Mouse (Mus musculus): Measurements from ENCODE around the gene Clca3a2.

GRCm38 (mm10) chr3:144827257-144827656 is 8.0 kb upstream of the Clca3a2 start:
- no peak for TF ChIP-seq GATA1 (IDR thresholded peaks at IDR 0.05; ENCODE audit: low read depth, low read length)
- no peak for TF ChIP-seq HCFC1 (IDR thresholded peaks at IDR 0.05; ENCODE audit: low read depth, low read length)
- TF ChIP-seq ZKSCAN1 (IDR thresholded peaks at IDR 0.05; ENCODE audit: low read depth, low read length) = no peak
- TF ChIP-seq POLR2AphosphoS2 (IDR thresholded peaks at IDR 0.05; ENCODE audit: low read length) = no peak
- no peak for TF ChIP-seq MAX (IDR thresholded peaks at IDR 0.05; ENCODE audit: low read length)
- no peak for TF ChIP-seq BHLHE40 (IDR thresholded peaks at IDR 0.05; ENCODE audit: borderline replicate concordance, low read depth, low read length)
- TF ChIP-seq POLR2A (IDR thresholded peaks at IDR 0.05; ENCODE audit: control insufficient read depth in 1 of 2, insufficient read depth in 1 of 2, low read depth in 1 of 2, low read length in 2 of 2, poor library complexity in 1 of 2) = no peak
- TF ChIP-seq ZNF384 (IDR thresholded peaks at IDR 0.05; ENCODE audit: low read depth, low read length) = no peak
